Mouse (Mus musculus): ENCODE results near the gene Tsc1. TPM values are rescaled to one million over a fixed set of nuclear protein-coding genes. Genes with fewer than 3 reads are reported as not detected.

Tsc1 gene
- polyA plus RNA-seq, 1 experiment from 2014 or later, result 40.3 TPM

DNA sequence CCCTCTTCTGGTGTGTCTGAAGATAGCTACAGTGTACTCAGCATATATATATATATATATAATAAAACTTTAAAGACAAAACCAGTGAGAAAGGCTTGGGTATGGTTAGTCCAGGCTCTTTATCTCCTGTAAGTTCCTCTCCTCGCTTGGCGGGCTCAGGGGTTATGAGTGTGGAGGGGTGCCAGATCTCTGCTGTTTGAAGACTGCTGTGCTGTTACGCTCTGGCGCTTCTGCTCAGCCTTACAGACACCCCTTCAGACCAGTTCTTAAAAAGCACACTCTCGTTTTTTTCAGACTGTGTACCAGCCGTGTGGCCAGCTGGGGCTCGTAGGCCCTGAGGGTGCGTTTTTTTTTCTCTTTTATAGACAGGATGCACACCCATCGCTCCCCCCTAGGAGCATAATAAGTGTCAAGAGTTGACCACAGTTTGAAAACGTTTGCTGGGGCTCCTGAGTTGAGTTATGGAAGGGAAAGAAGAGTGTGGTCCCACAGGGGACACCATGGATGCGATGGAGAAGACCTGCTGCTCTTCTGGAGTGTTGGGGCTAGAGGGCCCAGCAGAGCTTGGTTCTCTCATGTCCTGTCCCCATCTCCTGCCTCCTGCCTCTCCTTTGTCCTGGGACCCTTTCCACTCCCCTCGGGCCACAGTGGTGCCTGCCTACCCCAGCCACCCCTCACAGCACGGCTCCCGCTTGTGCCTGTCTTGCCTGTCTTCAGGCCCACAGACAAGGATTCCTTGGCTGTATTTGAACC is 35.1 kb upstream of the Tsc1 start:
- 63% methylated on average over 14 of the region's 14 CpGs for WGBS
- Histone ChIP-seq H3K9me3 (no peaks in the 10 kb centered on the region), H3K36me3 (replicated peaks) (no peaks in the 10 kb centered on the region), H3K4me2 (no peak overlapping the region), H3K4me3 (no peak overlapping the region), H3K27ac (no peak overlapping the region), H3K4me1 (no peaks in the 10 kb centered on the region), H3K27me3 (replicated peaks) (no peaks in the 10 kb centered on the region), H3K9ac (no peak overlapping the region)
- no peak for ATAC-seq (replicated peaks)

GRCm38 (mm10) chr2:28606601-28607340 is 34.3 kb upstream of the Tsc1 start:
- H3K4me3 ChIP-seq, result no peak overlapping the region
- no peak overlapping the region for H3K4me2 ChIP-seq
- no peaks in the 10 kb centered on the region for H3K9me3 ChIP-seq
- no peak overlapping the region for H3K9ac ChIP-seq
- WGBS, result 69% methylated on average over 8 of the region's 8 CpGs
- H3K36me3 ChIP-seq (replicated peaks), result no peaks in the 10 kb centered on the region
- ATAC-seq (replicated peaks), result no peak
- H3K27me3 ChIP-seq (replicated peaks), result no peaks in the 10 kb centered on the region
- H3K4me1 ChIP-seq, result no peaks in the 10 kb centered on the region
- no peak overlapping the region for H3K27ac ChIP-seq

DNA sequence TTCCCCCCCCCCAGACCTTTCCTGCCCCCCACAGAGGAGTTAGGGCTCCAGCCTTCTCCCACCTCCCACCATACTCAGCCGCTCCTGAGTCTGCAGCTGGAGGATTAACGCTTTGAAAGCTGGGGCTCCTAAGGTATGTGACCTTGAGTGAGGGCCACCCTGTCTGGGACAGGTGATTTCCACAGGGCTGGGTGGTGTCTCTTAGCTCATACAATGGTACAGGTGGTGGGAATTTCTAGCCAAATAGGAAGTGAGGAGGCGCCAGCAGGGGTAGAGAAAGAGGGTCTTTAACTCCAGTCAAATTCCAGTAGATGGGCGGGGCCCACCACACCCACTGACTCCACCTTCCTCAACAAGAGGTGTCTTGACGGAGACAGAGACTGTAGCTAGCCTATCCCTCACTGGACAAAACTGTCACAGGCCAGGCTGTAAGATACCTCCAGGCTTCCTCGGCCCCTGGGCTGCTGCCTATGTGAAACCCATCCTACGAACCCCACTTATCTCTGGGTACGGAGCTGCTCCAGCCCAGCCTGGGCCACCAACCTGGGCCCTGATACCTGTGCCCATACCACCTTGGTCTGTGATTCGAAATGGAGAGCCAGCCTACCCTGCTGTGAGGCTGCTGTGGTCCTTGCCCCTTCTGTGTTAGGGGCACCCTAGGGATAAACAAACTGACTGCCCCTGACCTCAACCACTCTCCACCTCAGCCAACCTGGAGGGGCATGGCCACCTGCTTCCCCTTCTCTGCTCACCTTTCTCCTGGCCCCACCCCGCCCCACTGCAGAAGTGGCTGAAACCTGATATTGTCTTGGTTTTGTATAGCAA is 33.5 kb upstream of the Tsc1 start:
- Histone ChIP-seq H3K27me3 (replicated peaks) (no peaks in the 10 kb centered on the region), H3K36me3 (replicated peaks) (no peaks in the 10 kb centered on the region), H3K27ac (no peak overlapping the region), H3K4me2 (no peak overlapping the region), H3K4me1 (no peaks in the 10 kb centered on the region), H3K9ac (no peak overlapping the region), H3K9me3 (no peaks in the 10 kb centered on the region), H3K4me3 (no peak overlapping the region)
- ATAC-seq (replicated peaks), result no peak
- 54% methylated on average over 10 of the region's 10 CpGs for WGBS

GRCm38 (mm10) chr2:28609851-28610250 is 31.2 kb upstream of the Tsc1 start:
- Histone ChIP-seq H3K27ac (no peak overlapping the region), H3K9me3 (no peaks in the 10 kb centered on the region), H3K4me2 (no peak overlapping the region), H3K4me1 (no peaks in the 10 kb centered on the region), H3K9ac (no peak overlapping the region), H3K36me3 (replicated peaks) (no peaks in the 10 kb centered on the region), H3K27me3 (replicated peaks) (no peaks in the 10 kb centered on the region), H3K4me3 (no peak overlapping the region)
- ATAC-seq (replicated peaks), result no peak
- WGBS, result 89% methylated on average over 10 of the region's 10 CpGs

DNA sequence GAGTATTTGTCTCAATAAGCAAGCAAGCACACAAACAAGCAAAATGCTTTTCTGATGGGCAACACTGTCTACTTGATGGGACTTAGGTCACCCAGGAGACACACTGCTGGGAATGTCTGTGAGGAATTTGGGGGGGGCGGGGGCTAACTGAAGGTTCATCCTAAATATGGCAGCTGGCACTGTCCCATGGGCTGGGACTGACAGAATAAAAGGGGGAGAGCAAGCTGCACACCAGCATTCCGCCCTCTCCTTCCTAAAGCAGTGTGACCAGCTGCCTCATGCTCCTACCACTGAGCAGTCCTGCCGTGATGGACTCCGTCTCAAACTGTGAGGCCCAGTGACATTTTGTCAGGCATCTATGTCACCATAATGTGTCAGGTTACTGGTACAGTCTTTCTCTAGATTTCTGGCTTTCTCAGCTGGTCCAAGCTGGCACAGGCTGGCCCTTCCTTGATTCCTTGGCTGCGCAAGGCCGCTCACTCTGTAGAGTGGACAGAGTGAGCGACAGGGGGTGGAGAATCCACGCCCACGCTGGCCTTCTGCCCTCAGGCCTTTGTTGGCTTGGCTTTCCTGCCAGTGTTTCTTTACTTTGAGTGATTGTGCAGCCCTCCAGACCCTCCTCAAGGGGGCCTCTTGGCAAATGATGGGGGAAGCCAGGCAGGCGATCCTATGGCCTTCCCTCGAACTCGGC is 30.2 kb upstream of the Tsc1 start:
- Histone ChIP-seq H3K9ac (no peak overlapping the region), H3K36me3 (replicated peaks) (no peaks in the 10 kb centered on the region), H3K4me2 (no peak overlapping the region), H3K27me3 (replicated peaks) (no peaks in the 10 kb centered on the region), H3K27ac (no peak overlapping the region), H3K4me3 (no peak overlapping the region), H3K4me1 (no peaks in the 10 kb centered on the region), H3K9me3 (no peaks in the 10 kb centered on the region)
- 62% methylated on average over 12 of the region's 12 CpGs for WGBS
- no peak for ATAC-seq (replicated peaks)

GRCm38 (mm10) chr2:28611407-28611787 is 29.6 kb upstream of the Tsc1 start:
- no peak overlapping the region for H3K9ac ChIP-seq
- H3K4me3 ChIP-seq, result no peak overlapping the region
- no peak for ATAC-seq (replicated peaks)
- no peaks in the 10 kb centered on the region for H3K36me3 ChIP-seq (replicated peaks)
- 82% methylated on average over 17 of the region's 17 CpGs for WGBS
- no peaks in the 10 kb centered on the region for H3K9me3 ChIP-seq
- no peak overlapping the region for H3K4me2 ChIP-seq
- H3K27me3 ChIP-seq (replicated peaks), result no peaks in the 10 kb centered on the region
- no peak overlapping the region for H3K27ac ChIP-seq
- no peaks in the 10 kb centered on the region for H3K4me1 ChIP-seq

- Histone ChIP-seq H3K4me1 (no peaks in the 10 kb centered on the region), H3K9ac (no peak overlapping the region), H3K27me3 (replicated peaks) (no peaks in the 10 kb centered on the region), H3K36me3 (replicated peaks) (no peaks in the 10 kb centered on the region), H3K27ac (no peak overlapping the region), H3K4me3 (no peak overlapping the region), H3K4me2 (no peak overlapping the region), H3K9me3 (no peaks in the 10 kb centered on the region)
- ATAC-seq (replicated peaks), result no peak
- 67% methylated on average over 10 of the region's 10 CpGs for WGBS
Observed at GRCm38 (mm10) chr2:28612436-28613063, 28.5 kb upstream of the Tsc1 start.

DNA sequence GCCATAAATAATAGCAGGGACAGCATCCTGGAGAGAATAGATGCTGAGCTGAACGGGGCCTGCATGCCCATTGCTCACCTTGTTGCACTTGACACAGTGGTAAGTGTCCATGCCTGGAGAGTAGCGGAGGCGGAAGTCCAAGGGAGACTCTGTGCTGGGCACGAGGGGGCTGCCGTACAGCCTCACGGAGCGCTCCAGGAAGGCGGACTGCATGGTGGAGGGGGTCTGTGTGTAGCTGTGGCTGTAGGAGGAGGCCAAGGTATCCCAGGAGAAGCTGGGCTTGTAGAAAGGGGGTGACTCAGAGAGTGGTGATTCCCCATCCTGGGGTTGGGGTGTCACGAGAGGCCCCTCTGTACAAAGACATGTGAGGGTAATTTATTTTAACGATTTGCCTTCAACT is 27.4 kb upstream of the Tsc1 start:
- Histone ChIP-seq H3K9ac (no peak overlapping the region), H3K27me3 (replicated peaks) (no peaks in the 10 kb centered on the region), H3K4me2 (no peak overlapping the region), H3K27ac (no peak overlapping the region), H3K9me3 (no peaks in the 10 kb centered on the region), H3K4me3 (no peak overlapping the region), H3K4me1 (no peaks in the 10 kb centered on the region), H3K36me3 (replicated peaks) (no peaks in the 10 kb centered on the region)
- 90% methylated on average over 10 of the region's 10 CpGs for WGBS
- no peak for ATAC-seq (replicated peaks)

GRCm38 (mm10) chr2:28616358-28616757 is 24.7 kb upstream of the Tsc1 start:
- H3K36me3 ChIP-seq (replicated peaks), result no peaks in the 10 kb centered on the region
- no peak overlapping the region for H3K4me3 ChIP-seq
- no peak overlapping the region for H3K9ac ChIP-seq
- H3K27ac ChIP-seq, result no peak overlapping the region
- H3K4me1 ChIP-seq, result no peaks in the 10 kb centered on the region
- ATAC-seq (replicated peaks), result no peak
- H3K9me3 ChIP-seq, result no peaks in the 10 kb centered on the region
- no peak overlapping the region for H3K4me2 ChIP-seq
- H3K27me3 ChIP-seq (replicated peaks), result peaks cover 8% of the 10 kb centered on the region
- 32% methylated on average over 5 of the region's 5 CpGs for WGBS

- WGBS, result 78% methylated on average over 9 of the region's 9 CpGs
- H3K9ac ChIP-seq, result no peak overlapping the region
- no peak overlapping the region for H3K27ac ChIP-seq
- peaks cover 13% of the 10 kb centered on the region for H3K27me3 ChIP-seq (replicated peaks)
- H3K4me1 ChIP-seq, result no peaks in the 10 kb centered on the region
- no peak for ATAC-seq (replicated peaks)
- H3K4me2 ChIP-seq, result no peak overlapping the region
- H3K36me3 ChIP-seq (replicated peaks), result no peaks in the 10 kb centered on the region
- H3K9me3 ChIP-seq, result no peaks in the 10 kb centered on the region
- no peak overlapping the region for H3K4me3 ChIP-seq
Observed at GRCm38 (mm10) chr2:28616874-28617273, 24.2 kb upstream of the Tsc1 start.

GRCm38 (mm10) chr2:28617498-28618486 is 23.2 kb upstream of the Tsc1 start:
- H3K36me3 ChIP-seq (replicated peaks), result no peaks in the 10 kb centered on the region
- H3K9me3 ChIP-seq, result no peaks in the 10 kb centered on the region
- peaks cover 15% of the 10 kb centered on the region for H3K27me3 ChIP-seq (replicated peaks)
- no peak for ATAC-seq (replicated peaks)
- no peaks in the 10 kb centered on the region for H3K4me1 ChIP-seq
- H3K9ac ChIP-seq, result no peak overlapping the region
- no peak overlapping the region for H3K4me2 ChIP-seq
- WGBS, result 80% methylated on average over 8 of the region's 8 CpGs
- H3K4me3 ChIP-seq, result no peak overlapping the region
- H3K27ac ChIP-seq, result no peak overlapping the region

All from midbrain, embryonic 15.5 days (tissue).